Mouse (Mus musculus): Measurements from ENCODE around the gene Tcp11. TPM values are rescaled to one million over a fixed set of nuclear protein-coding genes. Genes with fewer than 3 reads are reported as not detected.
A peak's percentile ranks its signal among the peaks of the same experiment; 100 is the strongest.

The Tcp11 gene
- total RNA-seq, 2 experiments from 2014 or later: 0.74 to 0.84 TPM

GRCm38 (mm10) chr17:28048425-28048824, 32.0 kb downstream of the Tcp11 start:
- TF ChIP-seq CTCF (conservative IDR thresholded peaks at IDR 0.05): peak; percentile 79
- no peak for DNase-seq (ENCODE audit: low spot score in 2 of 2)
- no peak overlapping the region for H3K27ac ChIP-seq
- H3K4me3 ChIP-seq: no peak overlapping the region

GRCm38 (mm10) chr17:28047520-28047919, 32.9 kb downstream of the Tcp11 start:
- Histone ChIP-seq H3K27ac (no peak overlapping the region), H3K4me3 (no peak overlapping the region)
- no peak for TF ChIP-seq CTCF (conservative IDR thresholded peaks at IDR 0.05)
- no peak for DNase-seq (ENCODE audit: low spot score in 2 of 2)

GRCm38 (mm10) chr17:28047017-28047416, 33.4 kb downstream of the Tcp11 start:
- Histone ChIP-seq H3K27ac (no peak overlapping the region), H3K4me3 (no peak overlapping the region)
- DNase-seq (ENCODE audit: low spot score in 2 of 2): no peak
- no peak for TF ChIP-seq CTCF (conservative IDR thresholded peaks at IDR 0.05)

GRCm38 (mm10) chr17:28042299-28042771, 38.1 kb downstream of the Tcp11 start:
- peak overlapping the region; percentile 23 for H3K4me3 ChIP-seq
- TF ChIP-seq CTCF (conservative IDR thresholded peaks at IDR 0.05): peak; percentile 78
- peak overlapping the region; percentile 77 for H3K27ac ChIP-seq
- peak in 1 of 2 experiments; percentile 60 for DNase-seq (ENCODE audit: low spot score in 2 of 2)

GRCm38 (mm10) chr17:28041298-28041697, 39.1 kb downstream of the Tcp11 start:
- Histone ChIP-seq H3K4me3 (peak overlapping the region; percentile 23; the same call in 1 of the 2 replicates), H3K27ac (peak overlapping the region; percentile 77)
- TF ChIP-seq CTCF (conservative IDR thresholded peaks at IDR 0.05): no peak
- no peak for DNase-seq (ENCODE audit: low spot score in 2 of 2)

- Histone ChIP-seq H3K27ac (peak overlapping the region; percentile 77), H3K4me3 (0 out of 2 replicates have a peak overlapping the region, but pooled peaks have one; percentile 1)
- no peak for DNase-seq (ENCODE audit: low spot score in 2 of 2)
- no peak for TF ChIP-seq CTCF (conservative IDR thresholded peaks at IDR 0.05)
These were observed 39.8 kb downstream of the Tcp11 start for GRCm38 (mm10) chr17:28040620-28041019.

- no peak for TF ChIP-seq CTCF (conservative IDR thresholded peaks at IDR 0.05)
- DNase-seq (ENCODE audit: low spot score in 2 of 2): peak; percentile 45 to 60
- H3K27ac ChIP-seq: peak overlapping the region; percentile 77
- no peak overlapping the region for H3K4me3 ChIP-seq
These were observed 43.4 kb downstream of the Tcp11 start for GRCm38 (mm10) chr17:28036813-28037756.

- Histone ChIP-seq H3K27ac (peak overlapping the region; percentile 14; the same call in 1 of the 2 replicates), H3K4me3 (no peak overlapping the region)
- TF ChIP-seq CTCF (conservative IDR thresholded peaks at IDR 0.05): no peak
- DNase-seq (ENCODE audit: low spot score in 2 of 2): no peak
These were observed 45.5 kb downstream of the Tcp11 start for GRCm38 (mm10) chr17:28034986-28035385.

GRCm38 (mm10) chr17:28033046-28033580, 47.3 kb downstream of the Tcp11 start:
- TF ChIP-seq CTCF (conservative IDR thresholded peaks at IDR 0.05): no peak
- DNase-seq (ENCODE audit: low spot score in 2 of 2): no peak
- no peak overlapping the region for H3K4me3 ChIP-seq
- peak overlapping the region; percentile 84 for H3K27ac ChIP-seq

- Histone ChIP-seq H3K27ac (peak overlapping the region; percentile 84), H3K4me3 (no peak overlapping the region)
- TF ChIP-seq CTCF (conservative IDR thresholded peaks at IDR 0.05): no peak
- no peak for DNase-seq (ENCODE audit: low spot score in 2 of 2)
These were observed 48.2 kb downstream of the Tcp11 start for GRCm38 (mm10) chr17:28032219-28032618.

GRCm38 (mm10) chr17:28031281-28031941, 49.0 kb downstream of the Tcp11 start:
- H3K4me3 ChIP-seq: no peak overlapping the region
- DNase-seq (ENCODE audit: low spot score in 2 of 2): no peak
- H3K27ac ChIP-seq: peak overlapping the region; percentile 84
- no peak for TF ChIP-seq CTCF (conservative IDR thresholded peaks at IDR 0.05)

GRCm38 (mm10) chr17:28030446-28030845, 50.0 kb downstream of the Tcp11 start:
- DNase-seq (ENCODE audit: low spot score in 2 of 2): no peak
- Histone ChIP-seq H3K27ac (peak overlapping the region; percentile 84), H3K4me3 (no peak overlapping the region)
- no peak for TF ChIP-seq CTCF (conservative IDR thresholded peaks at IDR 0.05)

- no peak for TF ChIP-seq CTCF (conservative IDR thresholded peaks at IDR 0.05)
- H3K27ac ChIP-seq: peak overlapping the region; percentile 84
- no peak overlapping the region for H3K4me3 ChIP-seq
- no peak for DNase-seq (ENCODE audit: low spot score in 2 of 2)
These were observed 51.1 kb downstream of the Tcp11 start for GRCm38 (mm10) chr17:28029308-28029707.
